Mouse (Mus musculus) heart, embryonic 13.5 days (tissue): ENCODE measurements around the gene Mboat2. TPM values are rescaled to one million over a fixed set of nuclear protein-coding genes. Genes with fewer than 3 reads are reported as not detected.
A peak's percentile ranks its signal among the peaks of the same experiment; 100 is the strongest.

Experiments used
- ATAC-seq: fragments of 200-750 bp; cut with Nextera tagmentation; 2 replicates; pipeline ENCODE4 v1.8.0; 2017; ENCODE audit warnings: moderate TSS enrichment; ENCODE audit not compliant: insufficient number of reproducible peaks, low FRiP score, low TSS enrichment; ENCODE audit errors: extremely low read depth
- H3K27ac ChIP-seq: fragments of 300-500 bp; sonication (generic); replicated peaks from 2 replicates; pipeline ENCODE4 v1.5.1; 2015; ENCODE audit warnings: moderate library complexity, mild to moderate bottlenecking, inconsistent platforms
- H3K27me3 ChIP-seq: fragments of 300-500 bp; sonication (generic); replicated peaks from 2 replicates; pipeline ENCODE4 v1.6.1; 2015; ENCODE audit warnings: mild to moderate bottlenecking, inconsistent platforms
- H3K36me3 ChIP-seq: fragments of 300-500 bp; sonication (generic); 2 replicates; pipeline ENCODE4 v1.6.1; 2015; ENCODE audit warnings: mild to moderate bottlenecking, inconsistent platforms
- H3K4me1 ChIP-seq: fragments of 300-500 bp; sonication (generic); 2 replicates; pipeline ENCODE4 v1.6.1; 2015; ENCODE audit warnings: inconsistent platforms
- H3K4me2 ChIP-seq: fragments of 300-500 bp; sonication (generic); 2 replicates; pipeline ENCODE4 v1.6.1; 2015; ENCODE audit warnings: inconsistent platforms, mild to moderate bottlenecking, moderate library complexity
- H3K4me3 ChIP-seq: fragments of 300-500 bp; sonication (generic); 2 replicates; pipeline ENCODE4 v1.5.1; 2015; ENCODE audit warnings: moderate library complexity, mild to moderate bottlenecking, inconsistent platforms
- H3K9ac ChIP-seq: fragments of 300-500 bp; sonication (generic); 2 replicates; pipeline ENCODE4 v1.6.1; 2015; ENCODE audit warnings: inconsistent platforms, mild to moderate bottlenecking, moderate library complexity
- H3K9me3 ChIP-seq: fragments of 300-500 bp; sonication (generic); 2 replicates; pipeline ENCODE4 v1.6.1; 2016; ENCODE audit warnings: inconsistent platforms
- WGBS: fragments of 180-500 bp; shearing (Covaris S2); methylation state at CpG from one replicate; pipeline ENCODE4 v1.1.7; 2015; ENCODE audit warnings: mixed read lengths; 5-methylcytosine and 5-hydroxymethylcytosine counted together
- polyA plus RNA-seq: library from polyadenylated mRNA; unstranded; fragments of >200 nt; fragmentation: Nextera tagmentation; extraction: Ambion mirVana; gene quantifications from 2 replicates; pipeline ENCODE4 v1.2.1, GENCODE M21; 2015

The Mboat2 gene
- polyA plus RNA-seq, 1 experiment from 2014 or later: 27.7 TPM

- WGBS: 88% methylated on average over 3 of the region's 3 CpGs
- ATAC-seq: no peak
- H3K4me3 ChIP-seq: no peak overlapping the region
- peaks cover 49% of the 10 kb centered on the region for H3K36me3 ChIP-seq
- no peak overlapping the region for H3K27ac ChIP-seq
- peaks cover 24% of the 10 kb centered on the region for H3K4me1 ChIP-seq
- no peaks in the 10 kb centered on the region for H3K27me3 ChIP-seq
- H3K4me2 ChIP-seq: no peak overlapping the region
- no peaks in the 10 kb centered on the region for H3K9me3 ChIP-seq
- H3K9ac ChIP-seq: no peak overlapping the region
These were observed 52.6 kb downstream of the Mboat2 start for GRCm38 (mm10) chr12:24883279-24883678.

GRCm38 (mm10) chr12:24886800-24887199, 56.1 kb downstream of the Mboat2 start:
- H3K36me3 ChIP-seq: peaks cover 48% of the 10 kb centered on the region
- no peak overlapping the region for H3K4me2 ChIP-seq
- no peaks in the 10 kb centered on the region for H3K9me3 ChIP-seq
- peaks cover 24% of the 10 kb centered on the region for H3K4me1 ChIP-seq
- no peak overlapping the region for H3K27ac ChIP-seq
- ATAC-seq: no peak
- H3K9ac ChIP-seq: no peak overlapping the region
- H3K27me3 ChIP-seq: no peaks in the 10 kb centered on the region
- no peak overlapping the region for H3K4me3 ChIP-seq

GRCm38 (mm10) chr12:24889371-24890051, 58.8 kb downstream of the Mboat2 start:
- Histone ChIP-seq H3K27ac (peak overlapping the region; percentile 48), H3K36me3 (peaks cover 28% of the 10 kb centered on the region), H3K27me3 (no peaks in the 10 kb centered on the region), H3K9me3 (no peaks in the 10 kb centered on the region), H3K4me1 (peaks cover 44% of the 10 kb centered on the region), H3K4me2 (no peak overlapping the region), H3K9ac (no peak overlapping the region), H3K4me3 (no peak overlapping the region)
- no peak for ATAC-seq
- 45% methylated on average over 7 of the region's 7 CpGs for WGBS

GRCm38 (mm10) chr12:24890158-24890557, 59.5 kb downstream of the Mboat2 start:
- 79% methylated on average over 2 of the region's 2 CpGs for WGBS

GRCm38 (mm10) chr12:24890684-24891459, 60.2 kb downstream of the Mboat2 start:
- Histone ChIP-seq H3K27me3 (no peaks in the 10 kb centered on the region), H3K36me3 (peaks cover 19% of the 10 kb centered on the region), H3K4me3 (no peak overlapping the region), H3K4me1 (peaks cover 56% of the 10 kb centered on the region), H3K27ac (no peak overlapping the region), H3K9ac (no peak overlapping the region), H3K9me3 (no peaks in the 10 kb centered on the region), H3K4me2 (no peak overlapping the region)
- no peak for ATAC-seq
- WGBS: 84% methylated on average over 8 of the region's 8 CpGs

More at GRCm38 (mm10) chr12:24890158-24890557, 59.5 kb downstream of the Mboat2 start:
- peak overlapping the region; percentile 48 for H3K27ac ChIP-seq
- H3K9ac ChIP-seq: no peak overlapping the region
- peaks cover 50% of the 10 kb centered on the region for H3K4me1 ChIP-seq
- H3K4me3 ChIP-seq: no peak overlapping the region
- H3K9me3 ChIP-seq: no peaks in the 10 kb centered on the region
- H3K27me3 ChIP-seq: no peaks in the 10 kb centered on the region
- peaks cover 24% of the 10 kb centered on the region for H3K36me3 ChIP-seq
- no peak for ATAC-seq
- H3K4me2 ChIP-seq: no peak overlapping the region

GRCm38 (mm10) chr12:24892536-24892935, 61.9 kb downstream of the Mboat2 start:
- peaks cover 17% of the 10 kb centered on the region for H3K36me3 ChIP-seq
- ATAC-seq: no peak
- no peaks in the 10 kb centered on the region for H3K9me3 ChIP-seq
- no peaks in the 10 kb centered on the region for H3K27me3 ChIP-seq
- 9% methylated on average over 4 of the region's 4 CpGs for WGBS
- H3K4me3 ChIP-seq: no peak overlapping the region
- H3K9ac ChIP-seq: no peak overlapping the region
- H3K4me2 ChIP-seq: no peak overlapping the region
- H3K4me1 ChIP-seq: peaks cover 56% of the 10 kb centered on the region
- no peak overlapping the region; the same call in 1 of the 2 replicates for H3K27ac ChIP-seq

- H3K27me3 ChIP-seq: no peaks in the 10 kb centered on the region
- H3K9ac ChIP-seq: peak overlapping the region; percentile 56
- peaks cover 12% of the 10 kb centered on the region for H3K36me3 ChIP-seq
- H3K4me2 ChIP-seq: no peak overlapping the region
- H3K9me3 ChIP-seq: no peaks in the 10 kb centered on the region
- H3K27ac ChIP-seq: peak overlapping the region; percentile 74
- ATAC-seq: no peak
- no peak overlapping the region for H3K4me3 ChIP-seq
- H3K4me1 ChIP-seq: peaks cover 61% of the 10 kb centered on the region
- 45% methylated on average over 10 of the region's 10 CpGs for WGBS
These were observed 63.2 kb downstream of the Mboat2 start for GRCm38 (mm10) chr12:24893777-24894468.

GRCm38 (mm10) chr12:24895352-24895751, 64.7 kb downstream of the Mboat2 start:
- Histone ChIP-seq H3K36me3 (peaks cover 24% of the 10 kb centered on the region), H3K9me3 (no peaks in the 10 kb centered on the region), H3K27me3 (no peaks in the 10 kb centered on the region), H3K27ac (peak overlapping the region; percentile 32), H3K4me3 (no peak overlapping the region), H3K9ac (no peak overlapping the region), H3K4me1 (peaks cover 53% of the 10 kb centered on the region), H3K4me2 (no peak overlapping the region)
- WGBS: 54% methylated on average over 5 of the region's 5 CpGs
- no peak for ATAC-seq

- Histone ChIP-seq H3K27me3 (no peaks in the 10 kb centered on the region), H3K4me1 (peaks cover 42% of the 10 kb centered on the region), H3K9ac (no peak overlapping the region), H3K27ac (no peak overlapping the region), H3K4me2 (no peak overlapping the region), H3K9me3 (no peaks in the 10 kb centered on the region), H3K36me3 (peaks cover 30% of the 10 kb centered on the region), H3K4me3 (no peak overlapping the region)
- 79% methylated on average over 4 of the region's 4 CpGs for WGBS
- no peak for ATAC-seq
These were observed 66.7 kb downstream of the Mboat2 start for GRCm38 (mm10) chr12:24897354-24897753.

GRCm38 (mm10) chr12:24898226-24898625, 67.5 kb downstream of the Mboat2 start:
- Histone ChIP-seq H3K27ac (no peak overlapping the region), H3K9me3 (no peaks in the 10 kb centered on the region), H3K36me3 (peaks cover 39% of the 10 kb centered on the region), H3K4me2 (no peak overlapping the region), H3K9ac (no peak overlapping the region), H3K4me3 (no peak overlapping the region), H3K4me1 (peaks cover 37% of the 10 kb centered on the region), H3K27me3 (no peaks in the 10 kb centered on the region)
- no peak for ATAC-seq
- 70% methylated on average over 9 of the region's 9 CpGs for WGBS

GRCm38 (mm10) chr12:24899636-24900035, 69.0 kb downstream of the Mboat2 start:
- 87% methylated on average over 10 of the region's 10 CpGs for WGBS
- Histone ChIP-seq H3K4me1 (peaks cover 24% of the 10 kb centered on the region), H3K4me3 (no peak overlapping the region), H3K27ac (peak overlapping the region; percentile 12; the same call in 1 of the 2 replicates), H3K9ac (no peak overlapping the region), H3K9me3 (no peaks in the 10 kb centered on the region), H3K27me3 (no peaks in the 10 kb centered on the region), H3K4me2 (no peak overlapping the region), H3K36me3 (peaks cover 51% of the 10 kb centered on the region)
- no peak for ATAC-seq
